Mouse (Mus musculus) midbrain, embryonic 16.5 days (tissue): ENCODE data around the gene Dmxl2. TPM values are rescaled to one million over a fixed set of nuclear protein-coding genes. Genes with fewer than 3 reads are reported as not detected.

ENCODE experiments used
- ATAC-seq: fragments of 200-750 bp; cut with Nextera tagmentation; 2 replicates; pipeline ENCODE4 v1.8.0; 2017; ENCODE audit warnings: moderate TSS enrichment
- H3K27ac ChIP-seq: fragments of 300-500 bp; sonication (generic); 2 replicates; pipeline ENCODE4 v1.5.1; 2014; ENCODE audit warnings: mild to moderate bottlenecking, low read length, mixed read lengths
- H3K27me3 ChIP-seq: fragments of 300-500 bp; sonication (generic); 2 replicates; pipeline ENCODE4 v1.6.1; 2014; ENCODE audit warnings: low read depth, low read length, mixed read lengths; ENCODE audit not compliant: control insufficient read depth, insufficient read depth
- H3K36me3 ChIP-seq: fragments of 300-500 bp; sonication (generic); 2 replicates; pipeline ENCODE4 v1.6.1; 2014; ENCODE audit warnings: mild to moderate bottlenecking, low read length, moderate library complexity, mixed read lengths; ENCODE audit not compliant: control insufficient read depth, insufficient read depth
- H3K4me1 ChIP-seq: fragments of 300-500 bp; sonication (generic); 2 replicates; pipeline ENCODE4 v1.6.1; 2014; ENCODE audit warnings: mild to moderate bottlenecking, low read length, mixed read lengths; ENCODE audit not compliant: control insufficient read depth, insufficient read depth
- H3K4me2 ChIP-seq: fragments of 300-500 bp; sonication (generic); 2 replicates; pipeline ENCODE4 v1.6.1; 2014; ENCODE audit warnings: mild to moderate bottlenecking, low read length, mixed read lengths
- H3K4me3 ChIP-seq: fragments of 300-500 bp; sonication (generic); 2 replicates; pipeline ENCODE4 v1.5.1; 2014; ENCODE audit warnings: low read depth, mild to moderate bottlenecking, low read length, moderate library complexity, mixed read lengths
- H3K9ac ChIP-seq: fragments of 300-500 bp; sonication (generic); 2 replicates; pipeline ENCODE4 v1.6.1; 2014; ENCODE audit warnings: low read depth, low read length, mixed read lengths
- H3K9me3 ChIP-seq: fragments of 300-500 bp; sonication (generic); replicated peaks from 2 replicates; pipeline ENCODE4 v1.6.1; 2014; ENCODE audit warnings: mild to moderate bottlenecking, low read length, mixed read lengths; ENCODE audit not compliant: control insufficient read depth, poor library complexity, severe bottlenecking
- WGBS: fragments of 180-500 bp; shearing (Covaris S2); extraction: QIAGEN DNeasy Blood & Tissue Kit; methylation state at CpG from one replicate; pipeline ENCODE4 v1.1.7; 2014; 5-methylcytosine and 5-hydroxymethylcytosine counted together
- polyA plus RNA-seq: library from polyadenylated mRNA; unstranded; fragments of >200 nt; fragmentation: Nextera tagmentation; extraction: Ambion mirVana; gene quantifications from 2 replicates; pipeline ENCODE4 v1.2.1, GENCODE M21; 2015

Gene Dmxl2
- polyA plus RNA-seq, 1 experiment from 2014 or later: 53.4 TPM

DNA sequence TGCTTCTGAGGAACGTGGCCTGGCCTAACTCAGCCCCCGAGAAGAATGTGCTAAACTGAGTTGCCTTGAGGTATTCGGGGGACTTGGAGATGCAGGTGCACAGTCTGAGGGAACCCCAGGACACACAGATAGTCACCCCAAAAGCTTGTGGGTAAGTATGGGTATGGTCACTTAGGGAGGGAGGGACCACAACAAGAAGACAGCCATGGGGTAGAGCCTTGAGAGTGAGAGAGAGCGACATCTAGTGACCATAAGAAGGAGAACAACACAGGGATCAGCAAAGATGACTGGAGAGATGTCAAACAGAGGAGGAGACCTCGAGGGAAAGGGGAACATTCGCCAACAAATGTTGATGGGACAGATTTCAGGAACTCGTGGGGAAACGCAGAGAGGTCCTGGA lies 178.0 kb downstream of the Dmxl2 start:
- Histone ChIP-seq H3K36me3 (no peaks in the 10 kb centered on the region), H3K27ac (no peak overlapping the region), H3K4me1 (no peaks in the 10 kb centered on the region), H3K4me2 (no peak overlapping the region), H3K27me3 (no peaks in the 10 kb centered on the region), H3K4me3 (no peak overlapping the region), H3K9me3 (no peaks in the 10 kb centered on the region), H3K9ac (no peak overlapping the region)
- no peak for ATAC-seq
- WGBS: 45% methylated on average over 8 of the region's 8 CpGs

DNA sequence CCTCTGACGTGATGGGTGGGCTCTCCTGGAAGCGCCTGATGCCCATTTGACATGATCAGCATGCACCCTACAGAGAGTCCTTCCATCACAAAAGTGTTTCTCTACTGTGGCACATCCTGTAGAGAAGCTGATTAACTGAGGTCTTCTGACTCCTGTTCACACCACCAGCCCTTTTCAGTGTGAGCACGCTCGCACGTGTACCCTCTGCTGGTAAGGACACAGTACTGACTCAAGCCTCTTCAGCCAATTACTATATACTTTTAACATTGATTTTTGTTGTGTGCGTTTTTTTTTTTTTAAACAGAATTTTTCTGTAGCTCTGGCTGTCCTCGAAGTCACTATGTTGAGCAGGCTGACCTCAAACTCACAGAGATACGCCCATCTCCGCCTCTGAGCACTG lies 185.1 kb downstream of the Dmxl2 start:
- WGBS: 77% methylated on average over 9 of the region's 9 CpGs
- no peak overlapping the region for H3K4me3 ChIP-seq
- H3K27me3 ChIP-seq: no peaks in the 10 kb centered on the region
- ATAC-seq: no peak
- no peaks in the 10 kb centered on the region for H3K36me3 ChIP-seq
- H3K27ac ChIP-seq: no peak overlapping the region
- H3K9me3 ChIP-seq: no peaks in the 10 kb centered on the region
- H3K4me1 ChIP-seq: no peaks in the 10 kb centered on the region
- H3K9ac ChIP-seq: no peak overlapping the region
- no peak overlapping the region for H3K4me2 ChIP-seq

Other genes starting within 250 kb of the Dmxl2 start
- gene Cyp19a1, start 233.5 kb downstream of the Dmxl2 start, polyA plus RNA-seq: 0.35 and 0.62 TPM in 2 replicates
- gene Gldn, start 215.1 kb downstream of the Dmxl2 start, polyA plus RNA-seq: 0.26 and 0.31 TPM in 2 replicates
- not detected in 2 replicates for gene Sh2d7, start 37.4 kb upstream of the Dmxl2 start, polyA plus RNA-seq
- gene Cib2, start 58.6 kb upstream of the Dmxl2 start, polyA plus RNA-seq: 54.6 and 60.3 TPM in 2 replicates
- gene Idh3a, start 84.7 kb upstream of the Dmxl2 start, polyA plus RNA-seq: 148 and 165 TPM in 2 replicates
- gene Acsbg1, start 160.2 kb upstream of the Dmxl2 start, polyA plus RNA-seq: 20.6 and 33.4 TPM in 2 replicates
- gene Dnaja4, start 197.2 kb upstream of the Dmxl2 start, polyA plus RNA-seq: 7.4 and 8.4 TPM in 2 replicates
- 90.0 and 91.9 TPM in 2 replicates for gene Wdr61, start 232.9 kb upstream of the Dmxl2 start, polyA plus RNA-seq